Mouse (Mus musculus) stomach, embryonic 14.5 days (tissue): ENCODE measurements at regions not wholly inside any gene's neighbourhood (a gene's known extent, or its start where the extent isn't known, plus 50 kb on each side); places are given as distances from the start of the nearest gene placed in this dataset.

Experiments
- ATAC-seq: fragments of 200-750 bp; cut with Nextera tagmentation; 2 replicates; pipeline ENCODE4 v1.8.0; 2017; ENCODE audit warnings: low read depth, moderate TSS enrichment; ENCODE audit not compliant: insufficient number of reproducible peaks, insufficient read depth, low FRiP score
- H3K27ac ChIP-seq: fragments of 300-500 bp; sonication (generic); 2 replicates; pipeline ENCODE4 v1.5.1; 2014; ENCODE audit warnings: mild to moderate bottlenecking, low read length, moderate library complexity, mixed read lengths
- H3K27me3 ChIP-seq: fragments of 300-500 bp; sonication (generic); 2 replicates; pipeline ENCODE4 v1.6.1; 2014; ENCODE audit warnings: low read length, control low read depth, mixed read lengths; ENCODE audit not compliant: control insufficient read depth, insufficient read depth
- H3K36me3 ChIP-seq: fragments of 300-500 bp; sonication (generic); 2 replicates; pipeline ENCODE4 v1.6.1; 2014; ENCODE audit warnings: mild to moderate bottlenecking, control low read depth, low read length, moderate library complexity, mixed read lengths; ENCODE audit not compliant: control insufficient read depth, insufficient read depth
- H3K4me1 ChIP-seq: fragments of 300-500 bp; sonication (generic); 2 replicates; pipeline ENCODE4 v1.6.1; 2014; ENCODE audit warnings: low read length, control low read depth, mixed read lengths; ENCODE audit not compliant: control insufficient read depth, insufficient read depth
- H3K4me2 ChIP-seq: fragments of 300-500 bp; sonication (generic); replicated peaks from 2 replicates; pipeline ENCODE4 v1.6.1; 2014; ENCODE audit warnings: low read depth, low read length, control low read depth
- H3K4me3 ChIP-seq: fragments of 300-500 bp; sonication (generic); 2 replicates; pipeline ENCODE4 v1.5.1; 2014; ENCODE audit warnings: low read depth, low read length, control low read depth
- H3K9ac ChIP-seq: fragments of 300-500 bp; sonication (generic); replicated peaks from 2 replicates; pipeline ENCODE4 v1.6.1; 2014; ENCODE audit warnings: low read depth, mild to moderate bottlenecking, control low read depth, low read length, moderate library complexity, mixed read lengths
- H3K9me3 ChIP-seq: fragments of 300-500 bp; sonication (generic); 2 replicates; pipeline ENCODE4 v1.6.1; 2016; ENCODE audit warnings: low read depth, low read length, control low read depth; ENCODE audit not compliant: control insufficient read depth
- WGBS: fragments of 180-500 bp; shearing (Covaris S2); extraction: QIAGEN DNeasy Blood & Tissue Kit; methylation state at CpG from one replicate; pipeline ENCODE4 v1.1.7; 2014; 5-methylcytosine and 5-hydroxymethylcytosine counted together

DNA sequence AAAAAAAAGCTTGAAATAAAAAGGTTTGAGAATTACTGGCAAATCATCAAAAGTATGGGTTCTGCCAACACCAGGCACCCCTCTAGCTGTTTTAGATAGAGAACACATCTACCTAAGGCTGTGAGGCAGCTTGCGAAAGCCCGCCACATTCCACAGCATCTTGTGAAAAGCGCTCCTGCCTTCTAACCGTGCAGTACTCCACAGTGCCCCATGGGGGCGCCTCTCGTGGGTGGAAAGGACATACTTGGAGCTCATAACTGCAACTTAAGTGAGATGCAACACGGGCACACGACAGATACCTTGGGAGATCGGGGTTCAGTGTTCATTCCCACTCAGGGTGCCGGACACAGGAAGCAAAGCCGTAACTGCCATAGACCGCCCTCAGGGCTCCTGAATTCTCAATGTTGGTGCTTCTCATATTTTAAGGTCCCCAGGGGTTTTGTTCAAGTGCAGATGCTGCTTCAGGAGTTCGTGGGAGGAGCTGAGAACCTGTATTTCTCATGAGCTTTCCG is 149.9 kb downstream of the Hibadh start:
- WGBS: 77% methylated on average over 14 of the region's 14 CpGs
- Histone ChIP-seq H3K27ac (no peak overlapping the region), H3K4me1 (0 out of 2 replicates have a peak, but pooled peaks cover 3% of the 10 kb centered on the region), H3K9me3 (no peaks in the 10 kb centered on the region), H3K27me3 (no peaks in the 10 kb centered on the region), H3K9ac (no peak overlapping the region), H3K4me2 (no peak overlapping the region), H3K36me3 (no peaks in the 10 kb centered on the region), H3K4me3 (no peak overlapping the region)
- no peak for ATAC-seq

DNA sequence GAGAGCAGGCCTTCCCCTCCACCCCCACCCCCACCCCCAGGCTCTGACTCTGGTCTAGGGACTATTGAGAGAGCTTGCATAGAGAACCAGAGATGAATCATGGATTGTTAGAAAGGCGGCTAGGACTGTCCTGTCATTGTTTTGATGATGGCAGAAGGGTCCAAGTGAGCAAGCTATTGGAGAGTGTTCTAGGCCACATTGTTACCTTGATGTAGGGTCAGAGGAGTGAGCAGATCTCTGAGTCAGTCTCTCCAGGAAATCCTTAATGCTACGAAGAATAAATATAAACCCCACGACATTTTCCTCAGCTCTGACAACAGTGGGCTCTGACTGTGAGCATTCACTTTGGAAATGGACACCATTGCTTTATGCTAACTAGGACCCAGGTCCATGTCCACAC is 144.9 kb downstream of the Hibadh start:
- WGBS: 52% methylated on average over 3 of the region's 3 CpGs
- ATAC-seq: no peak
- no peak overlapping the region for H3K9ac ChIP-seq
- H3K4me3 ChIP-seq: no peak overlapping the region
- no peaks in the 10 kb centered on the region for H3K9me3 ChIP-seq
- 0 out of 2 replicates have a peak, but pooled peaks cover 3% of the 10 kb centered on the region for H3K4me1 ChIP-seq
- no peaks in the 10 kb centered on the region for H3K36me3 ChIP-seq
- H3K27me3 ChIP-seq: no peaks in the 10 kb centered on the region
- no peak overlapping the region for H3K27ac ChIP-seq
- H3K4me2 ChIP-seq: no peak overlapping the region

DNA sequence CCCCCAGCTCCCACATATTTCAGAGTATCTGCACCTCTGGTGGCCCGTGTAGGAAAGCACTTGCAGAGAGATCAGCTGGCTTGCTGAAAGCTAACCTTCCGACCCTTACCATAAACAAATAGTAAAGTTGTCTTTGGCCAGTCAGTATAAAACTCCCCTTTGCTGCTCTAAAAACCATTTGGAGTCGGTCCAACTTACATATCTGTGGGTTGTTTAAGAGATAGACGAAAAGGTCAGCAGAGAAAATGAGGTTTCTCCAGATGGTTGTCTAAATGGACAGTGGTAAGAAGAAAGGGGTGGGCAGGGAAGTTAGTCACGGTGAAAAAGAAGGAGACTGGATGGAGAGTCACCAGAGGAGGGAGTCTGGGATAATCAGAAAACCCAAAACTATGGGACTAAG is 144.3 kb downstream of the Hibadh start:
- no peak for ATAC-seq
- Histone ChIP-seq H3K36me3 (no peaks in the 10 kb centered on the region), H3K4me2 (no peak overlapping the region), H3K9me3 (no peaks in the 10 kb centered on the region), H3K27me3 (no peaks in the 10 kb centered on the region), H3K27ac (no peak overlapping the region), H3K4me1 (0 out of 2 replicates have a peak, but pooled peaks cover 3% of the 10 kb centered on the region), H3K9ac (no peak overlapping the region), H3K4me3 (no peak overlapping the region)
- WGBS: 28% methylated on average over 5 of the region's 5 CpGs
